Mouse (Mus musculus): ENCODE data around the gene Fadd. TPM values are rescaled to one million over a fixed set of nuclear protein-coding genes. Genes with fewer than 3 reads are reported as not detected.

The Fadd gene
- 5.7 and 6.1 TPM in 2 replicates for polyA plus RNA-seq (2015; fragmentation: Nextera tagmentation; extraction: Ambion mirVana)

DNA sequence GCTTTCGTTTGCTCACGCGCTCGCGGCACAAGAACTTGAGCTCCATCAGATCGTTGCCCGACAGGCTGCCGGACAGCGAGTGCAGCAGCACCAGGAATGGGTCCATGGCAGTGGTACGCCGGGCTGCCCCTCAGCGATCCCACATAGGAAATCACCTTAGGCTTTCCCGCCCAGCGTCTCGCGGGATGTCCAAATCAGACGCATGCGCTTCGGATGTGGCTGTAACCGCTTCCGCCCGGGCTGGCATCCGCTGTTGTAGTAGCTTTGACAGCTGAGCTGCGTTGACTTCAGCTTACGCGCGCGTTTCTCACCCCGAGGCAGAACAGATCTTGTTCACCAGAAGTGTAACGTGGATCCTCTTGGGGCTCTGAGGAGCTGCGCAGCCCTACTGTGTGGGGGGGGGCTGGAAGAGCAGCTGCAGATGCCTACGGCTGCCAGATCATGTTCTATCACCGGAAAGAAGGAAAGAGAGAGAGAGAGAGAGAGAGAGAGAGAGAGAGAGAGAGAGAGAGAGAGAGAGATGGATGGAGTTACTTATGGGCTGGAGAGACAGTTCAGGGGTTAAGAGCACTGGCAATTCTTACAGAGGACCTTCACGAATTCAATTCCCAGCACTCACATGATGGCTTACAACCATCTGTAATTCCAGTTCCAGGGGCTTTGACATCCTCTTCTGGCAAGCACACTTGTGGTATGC lies at the start of gene Fadd:
TSS of gene Fadd (minus strand) at position 180 of the 697 bp plus-strand sequence.

GRCm38 (mm10) chr7:144553237-144554122 lies 28.8 kb downstream of the Fadd start, which contains the start of gene Ppfia1:
Gene Ppfia1 (minus strand): TSS chr7:144553729.

Other genes with a start within 250 kb of the Fadd start
- gene Cttn, start 111.5 kb downstream of the Fadd start, polyA plus RNA-seq (2015; fragmentation: Nextera tagmentation; extraction: Ambion mirVana) = 144 and 158 TPM in 2 replicates
- 16.8 and 19.2 TPM in 2 replicates for gene Ppfia1, start 28.7 kb downstream of the Fadd start, polyA plus RNA-seq (2015; fragmentation: Nextera tagmentation; extraction: Ambion mirVana)
- gene Ano1, start 169.5 kb upstream of the Fadd start, polyA plus RNA-seq (2015; fragmentation: Nextera tagmentation; extraction: Ambion mirVana) = 38.6 and 42.9 TPM in 2 replicates

Measured in urinary bladder, postnatal 0 days (tissue).